Mouse (Mus musculus): ENCODE results near the gene Otog.

DNA sequence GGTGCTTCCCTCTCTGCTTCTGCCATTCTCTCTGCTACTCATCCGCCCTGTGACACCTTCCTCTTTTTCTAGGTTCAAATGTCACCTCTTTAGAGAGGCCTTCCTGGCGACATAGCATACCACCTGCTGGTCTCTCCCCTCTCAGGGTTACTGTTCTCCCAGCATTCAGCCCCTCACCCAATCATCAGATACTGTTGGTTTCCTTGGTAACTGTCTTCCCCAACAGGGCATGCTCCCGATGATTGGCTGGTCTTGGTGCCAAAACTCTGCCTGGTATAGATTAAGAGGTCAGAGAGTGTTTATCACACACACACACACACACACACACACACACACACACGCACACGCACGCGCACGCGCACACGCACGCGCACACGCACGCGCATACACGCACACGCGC, 4.8 kb upstream of the Otog start:
- no peak for TF ChIP-seq CTCF (IDR thresholded peaks at IDR 0.05)
- no peak for TF ChIP-seq EP300 (IDR thresholded peaks at IDR 0.05)
